Mouse (Mus musculus) layer of hippocampus, adult 2 months (tissue): ENCODE measurements around the gene Oxa1l. TPM values are rescaled to one million over a fixed set of nuclear protein-coding genes. Genes with fewer than 3 reads are reported as not detected.

ENCODE experiments used
- DNase-seq, 2 experiments: peaks; one replicate each; pipeline ENCODE4 v3.0.0; 2022; ENCODE audit warnings: low spot score in 2 of 2
- H3K27ac ChIP-seq: fragments of 200-600 bp; 2 replicates; pipeline ENCODE4 v1.8.1; 2022
- H3K4me3 ChIP-seq: fragments of 200-600 bp; 2 replicates; pipeline ENCODE4 v1.8.1; 2022; ENCODE audit warnings: mild to moderate bottlenecking
- CTCF ChIP-seq: fragments of 200-600 bp; conservative IDR thresholded peaks from 2 replicates; pipeline ENCODE4 v1.8.1; 2022; ENCODE audit warnings: antibody characterized with exemption, mild to moderate bottlenecking, moderate library complexity
- total RNA-seq, 2 experiments: library from RNA; stranded (reverse); gene quantifications; 2 replicates each; pipeline ENCODE4 v1.2.3; 2021

Oxa1l gene
- total RNA-seq, 2 experiments from 2014 or later: 52.1 to 54.9 TPM

DNA sequence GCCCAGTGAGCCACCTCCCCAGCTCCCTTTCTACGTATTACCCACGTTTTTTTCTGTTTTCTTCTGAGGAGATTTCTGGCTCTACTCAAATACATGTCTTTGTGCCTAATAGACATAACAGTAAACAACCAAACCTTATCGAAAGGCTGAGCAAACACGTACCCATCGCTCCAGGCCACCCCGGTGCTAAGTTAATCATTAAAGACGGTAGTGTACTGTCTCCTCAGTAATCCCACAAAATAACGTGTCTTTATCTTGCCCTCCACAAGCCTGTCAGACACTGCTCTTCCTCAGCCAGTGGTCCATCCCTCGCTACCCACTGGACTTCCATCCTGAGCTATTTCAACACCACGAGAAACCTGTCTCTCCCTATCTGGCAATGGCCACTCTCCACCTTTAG, 21.2 kb downstream of the Oxa1l start:
- no peak for DNase-seq
- H3K27ac ChIP-seq: no peak overlapping the region
- no peak overlapping the region for H3K4me3 ChIP-seq
- no peak for TF ChIP-seq CTCF

DNA sequence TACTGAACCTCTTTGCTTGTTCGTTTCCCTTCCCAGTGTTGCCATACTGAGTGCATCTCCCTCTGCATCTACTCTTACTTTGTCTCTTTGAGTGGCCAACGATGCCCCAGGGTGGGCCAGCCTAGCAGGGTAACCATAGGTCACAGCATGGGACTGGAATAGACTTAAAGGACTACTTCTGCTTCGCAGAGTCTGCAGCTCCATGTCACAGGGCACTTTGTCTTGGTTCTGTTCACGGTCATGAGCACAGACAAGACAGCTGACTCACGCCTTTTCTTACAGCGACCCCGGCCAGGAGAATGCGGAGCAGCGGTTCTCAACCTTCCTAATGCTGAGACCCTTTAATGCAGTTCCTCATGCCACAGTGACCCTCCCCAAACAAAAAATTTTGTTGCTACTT, 22.0 kb downstream of the Oxa1l start:
- TF ChIP-seq CTCF: no peak
- H3K4me3 ChIP-seq: no peak overlapping the region
- no peak overlapping the region for H3K27ac ChIP-seq
- DNase-seq: no peak

GRCm38 (mm10) chr14:54383355-54383771, 22.7 kb downstream of the Oxa1l start:
- Histone ChIP-seq H3K4me3 (no peak overlapping the region), H3K27ac (no peak overlapping the region)
- TF ChIP-seq CTCF: no peak
- no peak for DNase-seq

DNA sequence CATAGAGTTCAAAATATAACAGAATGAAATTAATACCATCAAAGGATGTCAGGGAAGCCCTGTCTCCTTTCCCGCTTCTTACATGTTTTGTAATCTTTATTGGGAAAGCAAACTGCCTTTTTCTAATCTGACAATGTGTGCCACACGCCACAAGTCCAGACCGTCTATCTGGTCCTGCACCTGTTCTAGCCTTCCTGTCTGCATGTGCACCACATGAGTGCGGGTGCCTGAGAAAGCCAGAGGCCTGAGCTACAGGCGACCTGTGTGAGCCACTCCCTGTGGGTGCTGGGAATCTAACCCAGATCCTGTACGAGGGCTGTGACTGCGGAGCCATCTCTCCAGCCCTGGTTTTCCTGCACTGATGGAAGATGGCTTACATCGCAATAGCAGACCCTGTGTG, 23.8 kb downstream of the Oxa1l start:
- Histone ChIP-seq H3K4me3 (no peak overlapping the region), H3K27ac (no peak overlapping the region)
- no peak for TF ChIP-seq CTCF
- DNase-seq: no peak

GRCm38 (mm10) chr14:54385968-54386618, 25.5 kb downstream of the Oxa1l start:
- Histone ChIP-seq H3K27ac (no peak overlapping the region), H3K4me3 (no peak overlapping the region)
- TF ChIP-seq CTCF: no peak
- DNase-seq: no peak

GRCm38 (mm10) chr14:54387546-54387945, 26.9 kb downstream of the Oxa1l start:
- DNase-seq: no peak
- no peak overlapping the region for H3K4me3 ChIP-seq
- TF ChIP-seq CTCF: no peak
- no peak overlapping the region for H3K27ac ChIP-seq

- Histone ChIP-seq H3K27ac (no peak overlapping the region), H3K4me3 (no peak overlapping the region)
- no peak for DNase-seq
- TF ChIP-seq CTCF: no peak
Measured at GRCm38 (mm10) chr14:54390843-54391242, 30.2 kb downstream of the Oxa1l start.

DNA sequence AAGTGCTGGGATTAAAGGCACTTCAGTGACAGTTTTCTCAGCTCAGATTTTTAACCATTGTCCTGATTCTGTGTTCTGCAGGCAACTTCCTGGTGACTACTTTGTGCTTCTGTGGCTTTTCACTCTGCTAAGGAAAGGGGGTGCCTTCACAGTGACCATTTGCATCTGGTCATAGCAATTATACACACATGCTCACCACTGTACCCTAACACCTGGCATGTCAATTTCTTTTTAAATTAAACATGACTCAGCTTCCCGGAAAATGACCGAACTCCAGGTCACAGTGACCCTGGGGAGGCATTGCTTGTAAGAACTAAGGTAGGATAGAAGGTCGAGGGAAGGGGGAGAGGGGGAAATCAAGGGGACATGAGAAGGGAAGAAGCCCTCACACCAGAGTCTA, 33.2 kb downstream of the Oxa1l start:
- H3K4me3 ChIP-seq: no peak overlapping the region
- TF ChIP-seq CTCF: no peak
- DNase-seq: no peak

GRCm38 (mm10) chr14:54394309-54394708, 33.7 kb downstream of the Oxa1l start:
- no peak for DNase-seq
- Histone ChIP-seq H3K27ac (no peak overlapping the region), H3K4me3 (no peak overlapping the region)
- no peak for TF ChIP-seq CTCF

More for the DNA sequence above, 33.2 kb downstream of the Oxa1l start:
- no peak overlapping the region for H3K27ac ChIP-seq

DNA sequence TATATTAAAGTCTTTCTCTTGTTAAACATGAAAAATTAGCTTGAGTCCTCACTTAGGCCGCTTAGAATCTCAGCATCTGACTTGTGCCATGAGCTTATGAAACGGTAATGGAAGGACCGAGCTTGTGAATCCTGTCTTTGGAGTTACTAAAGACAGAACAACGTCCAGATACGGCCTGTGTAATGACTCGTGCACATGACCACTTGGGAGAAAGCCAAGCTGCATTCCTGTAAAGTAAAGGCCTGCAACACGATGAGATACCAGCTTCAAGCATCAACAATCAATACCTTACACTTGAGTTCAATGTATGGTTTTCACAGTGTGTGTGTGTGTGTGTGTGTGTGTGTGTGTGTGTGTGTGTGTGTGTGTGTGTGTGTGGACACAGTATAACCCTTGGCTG, 36.1 kb downstream of the Oxa1l start:
- no peak for TF ChIP-seq CTCF
- no peak overlapping the region for H3K27ac ChIP-seq
- DNase-seq: no peak
- H3K4me3 ChIP-seq: no peak overlapping the region

- no peak for TF ChIP-seq CTCF
- H3K4me3 ChIP-seq: no peak overlapping the region
- DNase-seq: no peak
- no peak overlapping the region for H3K27ac ChIP-seq
Measured at GRCm38 (mm10) chr14:54397872-54398527, 37.4 kb downstream of the Oxa1l start.

GRCm38 (mm10) chr14:54398528-54398916, 37.9 kb downstream of the Oxa1l start:
- no peak for TF ChIP-seq CTCF
- no peak overlapping the region for H3K4me3 ChIP-seq
- no peak for DNase-seq
- no peak overlapping the region for H3K27ac ChIP-seq

GRCm38 (mm10) chr14:54398921-54399382, 38.3 kb downstream of the Oxa1l start:
- no peak for TF ChIP-seq CTCF
- no peak for DNase-seq
- Histone ChIP-seq H3K4me3 (no peak overlapping the region), H3K27ac (no peak overlapping the region)

- Histone ChIP-seq H3K27ac (no peak overlapping the region), H3K4me3 (no peak overlapping the region)
- no peak for TF ChIP-seq CTCF
- no peak for DNase-seq
Measured at GRCm38 (mm10) chr14:54401723-54402122, 41.1 kb downstream of the Oxa1l start.
